Mouse (Mus musculus) monocyte, adult 5-6 weeks (primary cell): Measurements from ENCODE around the gene Pcbp3. TPM values are rescaled to one million over a fixed set of nuclear protein-coding genes. Genes with fewer than 3 reads are reported as not detected.

Experiments used
- ATAC-seq: fragments of 153-309, 156-312 bp; replicated peaks from 2 replicates; pipeline ENCODE4 v1.8.0; 2017; ENCODE audit warnings: mild to moderate bottlenecking; ENCODE audit not compliant: low TSS enrichment, insufficient number of reproducible peaks, severe bottlenecking, poor library complexity, low FRiP score
- total RNA-seq: library from RNA; stranded (forward); fragments of 200-1000, 200-491, 200-594 nt; gene quantifications from 3 replicates; pipeline ENCODE4 v1.2.3, GENCODE M21; 2017

Pcbp3 gene
- total RNA-seq, 1 experiment from 2014 or later: 2.6 TPM

GRCm38 (mm10) chr10:76872736-76873135 is 89.0 kb downstream of the Pcbp3 start:
- ATAC-seq: no peak

GRCm38 (mm10) chr10:76865936-76866335 is 95.8 kb downstream of the Pcbp3 start:
- no peak for ATAC-seq

GRCm38 (mm10) chr10:76860998-76861397 is 100.7 kb downstream of the Pcbp3 start:
- ATAC-seq: no peak

GRCm38 (mm10) chr10:76859355-76860127 is 102.1 kb downstream of the Pcbp3 start:
- ATAC-seq: no peak

GRCm38 (mm10) chr10:76857879-76858278 is 103.8 kb downstream of the Pcbp3 start:
- no peak for ATAC-seq

GRCm38 (mm10) chr10:76846480-76846879 is 115.2 kb downstream of the Pcbp3 start:
- no peak for ATAC-seq

GRCm38 (mm10) chr10:76844901-76845300 is 116.8 kb downstream of the Pcbp3 start:
- no peak for ATAC-seq

- no peak for ATAC-seq
Measured at GRCm38 (mm10) chr10:76844365-76844764, 117.3 kb downstream of the Pcbp3 start.

- ATAC-seq: no peak
Measured at GRCm38 (mm10) chr10:76842087-76842486, 119.6 kb downstream of the Pcbp3 start.

- ATAC-seq: no peak
Measured at GRCm38 (mm10) chr10:76841220-76841619, 120.5 kb downstream of the Pcbp3 start.

- no peak for ATAC-seq
Measured at GRCm38 (mm10) chr10:76840566-76840965, 121.1 kb downstream of the Pcbp3 start.

- ATAC-seq: peak; percentile 71
Measured at GRCm38 (mm10) chr10:76835497-76836357, 126.0 kb downstream of the Pcbp3 start.

- no peak for ATAC-seq
Measured at GRCm38 (mm10) chr10:76832841-76833240, 128.8 kb downstream of the Pcbp3 start.

- no peak for ATAC-seq
Measured at GRCm38 (mm10) chr10:76831915-76832314, 129.8 kb downstream of the Pcbp3 start.

GRCm38 (mm10) chr10:76831151-76831550 is 130.5 kb downstream of the Pcbp3 start:
- no peak for ATAC-seq

- no peak for ATAC-seq
Measured at GRCm38 (mm10) chr10:76828936-76829335, 132.8 kb downstream of the Pcbp3 start.

- ATAC-seq: no peak
Measured at GRCm38 (mm10) chr10:76822698-76823097, 139.0 kb downstream of the Pcbp3 start.

GRCm38 (mm10) chr10:76819321-76819720 is 142.4 kb downstream of the Pcbp3 start:
- ATAC-seq: no peak

- ATAC-seq: no peak
Measured at GRCm38 (mm10) chr10:76818337-76818736, 143.3 kb downstream of the Pcbp3 start.

- no peak for ATAC-seq
Measured at GRCm38 (mm10) chr10:76816930-76817329, 144.8 kb downstream of the Pcbp3 start.
